Comparison of ENCODE assay signal across 8 mouse cellular contexts in the genomic region with DNA sequence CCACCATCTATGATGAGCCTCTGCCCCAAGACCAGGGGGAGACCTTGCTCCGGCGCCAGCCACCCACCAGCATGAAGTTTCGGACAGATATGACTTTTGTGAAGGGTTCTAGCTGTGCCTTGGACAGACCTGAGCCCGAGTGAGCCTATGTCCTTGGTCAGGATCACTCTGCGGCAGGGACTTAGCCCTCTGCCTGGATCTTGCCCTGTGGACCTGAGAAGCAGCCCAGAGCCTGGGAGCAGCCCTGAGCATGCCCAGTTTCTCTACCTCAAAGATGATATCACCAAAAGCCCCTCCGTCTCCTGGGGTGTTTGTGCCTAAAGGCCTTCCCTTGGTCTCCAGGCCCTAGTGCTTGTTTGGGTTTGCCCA. TPM values are rescaled to one million over a fixed set of nuclear protein-coding genes. Genes with fewer than 3 reads are reported as not detected.
A peak's percentile ranks its signal among the peaks of the same experiment; 100 is the strongest.
DNase-seq lines count a peak whose midpoint lies in the region; ATAC-seq lines count a peak whose summit lies in the region.

No protein-coding gene starts in this region.

- H3K36me3 ChIP-seq in limb, embryonic 13.5 days: peaks cover 67% of the 10 kb centered on the region
- peaks cover 34% of the 10 kb centered on the region for H3K36me3 ChIP-seq in stomach, embryonic 15.5 days

- DNase-seq in adrenal gland, adult 2 months: peak; percentile 30
- no peak for DNase-seq in adrenal gland, postnatal 36 days
- peak; percentile 8 for DNase-seq in right cerebral cortex, postnatal 25 days
- no peak for DNase-seq in right cerebral cortex, adult 18-20 months
- no peak for DNase-seq in retina, postnatal 1 day
- no peak for DNase-seq in urinary bladder, postnatal 4 days (ENCODE audit: low spot score in 2 of 2)

- H3K9ac ChIP-seq in limb, embryonic 13.5 days: peak overlapping the region; percentile 87
- H3K9ac ChIP-seq in stomach, embryonic 15.5 days: peak overlapping the region; percentile 82

- peak; percentile 9; the same call in 1 of the 2 replicates for ATAC-seq in limb, embryonic 13.5 days (ENCODE audit: low FRiP score, low read depth)
- ATAC-seq in stomach, embryonic 15.5 days (ENCODE audit: insufficient read depth, low FRiP score, low read depth): peak; percentile 8; the same call in 1 of the 2 replicates

- whole genome bisulfite sequencing in limb, embryonic 13.5 days: 64% methylated on average over 6 of the region's 6 CpGs
- 61% methylated on average over 6 of the region's 6 CpGs for WGBS in stomach, embryonic 15.5 days

- peak overlapping the region; percentile 95 for H3K4me3 ChIP-seq in limb, embryonic 13.5 days
- H3K4me3 ChIP-seq in stomach, embryonic 15.5 days (replicated peaks): peak overlapping the region; percentile 94

- peaks cover 13% of the 10 kb centered on the region for H3K4me1 ChIP-seq in limb, embryonic 13.5 days
- H3K4me1 ChIP-seq in stomach, embryonic 15.5 days: peaks cover 10% of the 10 kb centered on the region

- no peaks in the 10 kb centered on the region for H3K27me3 ChIP-seq in limb, embryonic 13.5 days
- no peaks in the 10 kb centered on the region for H3K27me3 ChIP-seq in stomach, embryonic 15.5 days (replicated peaks)

- H3K4me2 ChIP-seq in limb, embryonic 13.5 days (replicated peaks): peak overlapping the region; percentile 100
- peak overlapping the region; percentile 100 for H3K4me2 ChIP-seq in stomach, embryonic 15.5 days

- H3K9me3 ChIP-seq in limb, embryonic 13.5 days: no peaks in the 10 kb centered on the region
- no peaks in the 10 kb centered on the region for H3K9me3 ChIP-seq in stomach, embryonic 15.5 days

- H3K27ac ChIP-seq in limb, embryonic 13.5 days: peak overlapping the region; percentile 70; the same call in 1 of the 2 replicates
- H3K27ac ChIP-seq in stomach, embryonic 15.5 days: peak overlapping the region; percentile 75

RNA-seq across cellular contexts. Expression of a gene that starts 0.5 kb away (rescaled TPM):
- total RNA-seq in adrenal gland, adult 2 months (2021): 10 to 100 TPM; 16.5 to 18.5 TPM
- polyA plus RNA-seq in adrenal gland, adult 2 months (2012; rRNA removed): 63.3 and 82.5 TPM in 2 replicates
- total RNA-seq in adrenal gland, postnatal 36 days (2021): 10 to 100 TPM; 16.4 to 21.4 TPM
- polyA plus RNA-seq in limb, embryonic 13.5 days (2015; fragmentation: Nextera tagmentation; extraction: Ambion mirVana): 18.0 and 19.6 TPM in 2 replicates
- 16.4 and 17.7 TPM in 2 replicates for polyA plus RNA-seq in stomach, embryonic 15.5 days (2015; fragmentation: Nextera tagmentation; extraction: Ambion mirVana)

RNA-seq across cellular contexts. Expression of a gene that starts 9.1 kb away (rescaled TPM):
- 1 to 10 TPM; 6.0 to 7.5 TPM for total RNA-seq in adrenal gland, adult 2 months (2021)
- 8.5 and 13.1 TPM in 2 replicates for polyA plus RNA-seq in adrenal gland, adult 2 months (2012; rRNA removed)
- 1 to 10 TPM; 4.8 to 5.7 TPM for total RNA-seq in adrenal gland, postnatal 36 days (2021)
- polyA plus RNA-seq in limb, embryonic 13.5 days (2015; fragmentation: Nextera tagmentation; extraction: Ambion mirVana): 7.5 and 9.5 TPM in 2 replicates
- polyA plus RNA-seq in stomach, embryonic 15.5 days (2015; fragmentation: Nextera tagmentation; extraction: Ambion mirVana): 6.2 and 6.5 TPM in 2 replicates

RNA-seq across cellular contexts. Expression of a gene that starts 18.3 kb away (rescaled TPM):
- total RNA-seq in adrenal gland, adult 2 months (2021): 1 to 10 TPM; 1.4 to 1.8 TPM
- 2.1 and 3.0 TPM in 2 replicates for polyA plus RNA-seq in adrenal gland, adult 2 months (2012; rRNA removed)
- 1 to 10 TPM; 1.2 to 1.4 TPM for total RNA-seq in adrenal gland, postnatal 36 days (2021)
- 68.0 and 81.3 TPM in 2 replicates for polyA plus RNA-seq in limb, embryonic 13.5 days (2015; fragmentation: Nextera tagmentation; extraction: Ambion mirVana)
- polyA plus RNA-seq in stomach, embryonic 15.5 days (2015; fragmentation: Nextera tagmentation; extraction: Ambion mirVana): 138 and 228 TPM in 2 replicates

RNA-seq across cellular contexts. Expression of a gene that starts 30.5 kb away (rescaled TPM):
- total RNA-seq in adrenal gland, adult 2 months (2021): 10 to 100 TPM; 39.9 to 65.5 TPM
- 251 and 295 TPM in 2 replicates for polyA plus RNA-seq in adrenal gland, adult 2 months (2012; rRNA removed)
- total RNA-seq in adrenal gland, postnatal 36 days (2021): 10 to 100 TPM; 27.9 to 52.7 TPM
- polyA plus RNA-seq in limb, embryonic 13.5 days (2015; fragmentation: Nextera tagmentation; extraction: Ambion mirVana): 0.13 and 0.28 TPM in 2 replicates
- polyA plus RNA-seq in stomach, embryonic 15.5 days (2015; fragmentation: Nextera tagmentation; extraction: Ambion mirVana): 10.4 and 11.2 TPM in 2 replicates

RNA-seq across cellular contexts. Expression of a gene that starts 37.9 kb away (rescaled TPM):
- total RNA-seq in adrenal gland, adult 2 months (2021): 100 to 1,000 TPM; 157 to 176 TPM
- polyA plus RNA-seq in adrenal gland, adult 2 months (2012; rRNA removed): 49.9 and 57.3 TPM in 2 replicates
- 100 to 1,000 TPM; 152 to 166 TPM for total RNA-seq in adrenal gland, postnatal 36 days (2021)
- polyA plus RNA-seq in limb, embryonic 13.5 days (2015; fragmentation: Nextera tagmentation; extraction: Ambion mirVana): 291 and 309 TPM in 2 replicates
- polyA plus RNA-seq in stomach, embryonic 15.5 days (2015; fragmentation: Nextera tagmentation; extraction: Ambion mirVana): 291 and 292 TPM in 2 replicates

Comparison
In these comparisons a context has a peak if more than half of its experiments do, and no peak if none do; other contexts are left out.
1. DNase-seq: peak in adrenal gland, adult 2 months (single experiment) and right cerebral cortex, postnatal 25 days (single experiment); none in adrenal gland, postnatal 36 days (0 of 2), right cerebral cortex, adult 18-20 months (single experiment), retina, postnatal 1 day (single experiment) and urinary bladder, postnatal 4 days (0 of 2).
2. RNA of a gene that starts 18.3 kb away (polyA plus RNA-seq): 138 to 228 TPM in stomach, embryonic 15.5 days and 68.0 to 81.3 TPM in limb, embryonic 13.5 days; 2.1 to 3.0 TPM in adrenal gland, adult 2 months; every median in the first group is over 10 times any median in the second.